In the genomic region with DNA sequence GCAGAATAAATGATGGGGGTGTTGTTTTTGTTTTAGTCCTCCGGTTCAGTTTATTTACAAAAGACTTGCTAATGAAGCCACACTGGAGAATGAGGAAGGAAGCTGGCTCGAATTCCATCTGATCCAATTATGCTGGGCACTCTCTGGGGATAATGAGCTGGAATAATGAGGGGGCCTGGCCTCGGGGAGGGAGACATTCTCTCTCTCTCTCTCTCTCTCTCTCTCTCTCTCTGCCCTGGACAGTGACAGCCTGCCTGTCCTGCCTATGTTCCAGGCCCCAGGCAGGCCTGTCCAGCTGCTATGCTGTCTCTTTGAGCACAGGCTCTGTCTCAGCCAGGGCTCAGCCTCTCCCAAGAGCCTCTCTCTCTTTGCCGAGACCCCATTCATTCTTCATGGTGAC, we compare ENCODE assay signal across 13 mouse cellular contexts. TPM values are rescaled to one million over a fixed set of nuclear protein-coding genes. Genes with fewer than 3 reads are reported as not detected.
DNase-seq lines count a peak whose midpoint lies in the region; ATAC-seq lines count a peak whose summit lies in the region.
"Had no signal": no experiment of that assay in that cellular context is flagged by ENCODE, and none has a peak within 500 bp of the region (broad histone marks: within the 10 kb centered on the region; RNA-seq: fewer than 3 reads in every experiment).

No protein-coding gene starts in this region.

- no peak overlapping the region for H3K4me3 ChIP-seq in forebrain, embryonic 16.5 days (replicated peaks; ENCODE audit: low read length)
- H3K4me3 ChIP-seq in midbrain, embryonic 13.5 days (replicated peaks): no peak overlapping the region

- ATAC-seq in forebrain, embryonic 16.5 days: peak; percentile 71
- ATAC-seq in midbrain, embryonic 13.5 days: peak; percentile 86

- H3K36me3 ChIP-seq in forebrain, embryonic 16.5 days (ENCODE audit: control insufficient read depth, insufficient read depth): no peaks in the 10 kb centered on the region
- H3K36me3 ChIP-seq in midbrain, embryonic 13.5 days: 0 out of 2 replicates have a peak, but pooled peaks cover 6% of the 10 kb centered on the region

- peak; percentile 9 for DNase-seq in layer of hippocampus, adult 9-11 months
- DNase-seq in layer of hippocampus, adult 11-12 months (ENCODE audit: low spot score): no peak
- DNase-seq in retina, postnatal 7 days (ENCODE audit: low read depth, low spot score): peak; percentile 44
- DNase-seq in heart, adult 18-20 months: no peak
- no peak for DNase-seq in cerebellum, adult 9-11 months
- DNase-seq in adrenal gland, adult (ENCODE audit: inconsistent age in 2 of 2, low spot score in 1 of 2): no peak
- DNase-seq: cerebellum, postnatal 36 days; liver had no signal

- no peak overlapping the region for H3K27ac ChIP-seq in forebrain, embryonic 16.5 days (ENCODE audit: low read length)
- peak overlapping the region; percentile 65 for H3K27ac ChIP-seq in midbrain, embryonic 13.5 days
- H3K27ac ChIP-seq: macrophage had no signal

- H3K9me3 ChIP-seq in forebrain, embryonic 16.5 days (ENCODE audit: control insufficient read depth, low read length): no peaks in the 10 kb centered on the region
- H3K9me3 ChIP-seq in midbrain, embryonic 13.5 days: no peaks in the 10 kb centered on the region

- WGBS in forebrain, embryonic 16.5 days: 4% methylated on average over 4 of the region's 4 CpGs
- WGBS in midbrain, embryonic 13.5 days: 6% methylated on average over 4 of the region's 4 CpGs

- peaks cover 60% of the 10 kb centered on the region for H3K27me3 ChIP-seq in forebrain, embryonic 16.5 days (replicated peaks; ENCODE audit: control insufficient read depth, insufficient read depth, low read length)
- H3K27me3 ChIP-seq in midbrain, embryonic 13.5 days: peaks cover 15% of the 10 kb centered on the region

- no peak overlapping the region for H3K9ac ChIP-seq in forebrain, embryonic 16.5 days (replicated peaks; ENCODE audit: low read depth, low read length)
- 0 out of 2 replicates have a peak overlapping the region, but pooled peaks have one; percentile 8 for H3K9ac ChIP-seq in midbrain, embryonic 13.5 days (replicated peaks)

- H3K4me2 ChIP-seq in forebrain, embryonic 16.5 days (ENCODE audit: low read length): peak overlapping the region; percentile 11; the same call in 1 of the 2 replicates
- H3K4me2 ChIP-seq in midbrain, embryonic 13.5 days (replicated peaks): peak overlapping the region; percentile 5; the same call in 1 of the 2 replicates

- peaks cover 16% of the 10 kb centered on the region for H3K4me1 ChIP-seq in forebrain, embryonic 16.5 days (replicated peaks; ENCODE audit: control insufficient read depth, insufficient read depth, low read length)
- peaks cover 44% of the 10 kb centered on the region for H3K4me1 ChIP-seq in midbrain, embryonic 13.5 days (replicated peaks)

RNA-seq across cellular contexts. Expression of a gene that starts 27.5 kb away (rescaled TPM):
- 5.8 and 7.9 TPM in 2 replicates for polyA plus RNA-seq in forebrain, embryonic 16.5 days (2015; fragmentation: Nextera tagmentation; extraction: Ambion mirVana)
- polyA plus RNA-seq in midbrain, embryonic 13.5 days (2015; fragmentation: Nextera tagmentation; extraction: Ambion mirVana): 8.9 and 9.8 TPM in 2 replicates
- 10 to 100 TPM; 48.5 to 51.8 TPM for total RNA-seq in heart, adult 18-20 months (2021)

RNA-seq across cellular contexts. Expression of a gene that starts 58.7 kb away (rescaled TPM):
- polyA plus RNA-seq in forebrain, embryonic 16.5 days (2015; fragmentation: Nextera tagmentation; extraction: Ambion mirVana): not detected in 2 replicates
- polyA plus RNA-seq in midbrain, embryonic 13.5 days (2015; fragmentation: Nextera tagmentation; extraction: Ambion mirVana): not detected in 2 replicates
- not detected for total RNA-seq in heart, adult 18-20 months (2021)
- total RNA-seq: heart, adult 8-10 months; layer of hippocampus, postnatal 14 days had no signal
- polyA plus RNA-seq: macrophage had no signal

Comparison
In these comparisons a context has a peak if more than half of its experiments do, and no peak if none do; other contexts are left out.
1. DNase-seq: peak in layer of hippocampus, adult 9-11 months (single experiment) and retina, postnatal 7 days (single experiment); none in layer of hippocampus, adult 11-12 months (single experiment), heart, adult 18-20 months (0 of 2), cerebellum, adult 9-11 months (single experiment) and adrenal gland, adult (0 of 2).